Mouse (Mus musculus): Measurements from ENCODE around the gene Camk1d. TPM values are rescaled to one million over a fixed set of nuclear protein-coding genes. Genes with fewer than 3 reads are reported as not detected.

Camk1d gene
- polyA plus RNA-seq, 1 experiment from 2014 or later = 0.59 TPM

GRCm38 (mm10) chr2:5732047-5732446, 17.7 kb upstream of the Camk1d start:
- no peaks in the 10 kb centered on the region for H3K9me3 ChIP-seq
- no peak overlapping the region for H3K27ac ChIP-seq (replicated peaks)
- H3K4me1 ChIP-seq = peaks cover 8% of the 10 kb centered on the region
- no peak for DNase-seq (ENCODE audit: low spot score)
- WGBS = 92% methylated on average over 5 of the region's 5 CpGs
- H3K4me3 ChIP-seq = no peak overlapping the region
- H3K36me3 ChIP-seq (replicated peaks) = no peaks in the 10 kb centered on the region
- no peaks in the 10 kb centered on the region; the same call in 1 of the 2 replicates for H3K27me3 ChIP-seq (replicated peaks; ENCODE audit: low read depth, poor library complexity, severe bottlenecking)

GRCm38 (mm10) chr2:5730364-5730792, 16.1 kb upstream of the Camk1d start:
- Histone ChIP-seq H3K9me3 (no peaks in the 10 kb centered on the region), H3K4me3 (no peak overlapping the region), H3K4me1 (peaks cover 11% of the 10 kb centered on the region), H3K27ac (replicated peaks) (no peak overlapping the region), H3K27me3 (replicated peaks; ENCODE audit: low read depth, poor library complexity, severe bottlenecking) (no peaks in the 10 kb centered on the region; the same call in 1 of the 2 replicates), H3K36me3 (replicated peaks) (no peaks in the 10 kb centered on the region)
- 66% methylated on average over 15 of the region's 15 CpGs for WGBS
- peak; percentile 15 for DNase-seq (ENCODE audit: low spot score)

- H3K27ac ChIP-seq (replicated peaks) = no peak overlapping the region
- 69% methylated on average over 7 of the region's 7 CpGs for WGBS
- no peak overlapping the region for H3K4me3 ChIP-seq
- no peaks in the 10 kb centered on the region for H3K36me3 ChIP-seq (replicated peaks)
- H3K27me3 ChIP-seq (replicated peaks; ENCODE audit: low read depth, poor library complexity, severe bottlenecking) = no peaks in the 10 kb centered on the region; the same call in 1 of the 2 replicates
- peaks cover 15% of the 10 kb centered on the region for H3K4me1 ChIP-seq
- DNase-seq (ENCODE audit: low spot score) = no peak
- H3K9me3 ChIP-seq = no peaks in the 10 kb centered on the region
Measured at GRCm38 (mm10) chr2:5729931-5730330, 15.6 kb upstream of the Camk1d start.

GRCm38 (mm10) chr2:5725028-5725701, 10.8 kb upstream of the Camk1d start:
- no peaks in the 10 kb centered on the region; the same call in 1 of the 2 replicates for H3K27me3 ChIP-seq (replicated peaks; ENCODE audit: low read depth, poor library complexity, severe bottlenecking)
- WGBS = 11% methylated on average over 8 of the region's 8 CpGs
- H3K4me1 ChIP-seq = peaks cover 10% of the 10 kb centered on the region
- DNase-seq (ENCODE audit: low spot score) = peak; percentile 14
- no peaks in the 10 kb centered on the region for H3K36me3 ChIP-seq (replicated peaks)
- no peak overlapping the region for H3K27ac ChIP-seq (replicated peaks)
- H3K9me3 ChIP-seq = no peaks in the 10 kb centered on the region
- no peak overlapping the region for H3K4me3 ChIP-seq

- no peak for DNase-seq (ENCODE audit: low spot score)
- no peaks in the 10 kb centered on the region for H3K36me3 ChIP-seq (replicated peaks)
- WGBS = 89% methylated on average over 6 of the region's 6 CpGs
- H3K9me3 ChIP-seq = peaks cover 5% of the 10 kb centered on the region; the same call in 1 of the 2 replicates
- H3K4me1 ChIP-seq = peaks cover 26% of the 10 kb centered on the region
- no peak overlapping the region for H3K4me3 ChIP-seq
- peaks cover 39% of the 10 kb centered on the region for H3K27me3 ChIP-seq (replicated peaks; ENCODE audit: low read depth, poor library complexity, severe bottlenecking)
- H3K27ac ChIP-seq (replicated peaks) = no peak overlapping the region
Measured at GRCm38 (mm10) chr2:5717675-5718074, 3.4 kb upstream of the Camk1d start.

GRCm38 (mm10) chr2:5715544-5715943, 1.2 kb upstream of the Camk1d start:
- H3K27me3 ChIP-seq (replicated peaks; ENCODE audit: low read depth, poor library complexity, severe bottlenecking) = peaks cover 60% of the 10 kb centered on the region

GRCm38 (mm10) chr2:5715054-5715410, 717 bp upstream of the Camk1d start:
- no peaks in the 10 kb centered on the region for H3K36me3 ChIP-seq (replicated peaks)
- under 1% methylated on average over 19 of the region's 19 CpGs for WGBS
- peak overlapping the region; percentile 81 for H3K4me3 ChIP-seq
- peaks cover 5% of the 10 kb centered on the region; the same call in 1 of the 2 replicates for H3K9me3 ChIP-seq
- no peak for DNase-seq (ENCODE audit: low spot score)
- peak overlapping the region; percentile 72; the same call in 1 of the 2 replicates for H3K27ac ChIP-seq (replicated peaks)
- peaks cover 64% of the 10 kb centered on the region for H3K27me3 ChIP-seq (replicated peaks; ENCODE audit: low read depth, poor library complexity, severe bottlenecking)
- H3K4me1 ChIP-seq = peaks cover 26% of the 10 kb centered on the region

More at GRCm38 (mm10) chr2:5715544-5715943, 1.2 kb upstream of the Camk1d start:
- peak overlapping the region; percentile 81 for H3K4me3 ChIP-seq
- no peak overlapping the region for H3K27ac ChIP-seq (replicated peaks)
- DNase-seq (ENCODE audit: low spot score) = no peak
- WGBS = 16% methylated on average over 2 of the region's 2 CpGs
- no peaks in the 10 kb centered on the region for H3K36me3 ChIP-seq (replicated peaks)
- peaks cover 5% of the 10 kb centered on the region; the same call in 1 of the 2 replicates for H3K9me3 ChIP-seq
- peaks cover 26% of the 10 kb centered on the region for H3K4me1 ChIP-seq

- under 1% methylated on average over 49 of the region's 49 CpGs for WGBS
- H3K27ac ChIP-seq (replicated peaks) = peak overlapping the region; percentile 72
Measured at GRCm38 (mm10) chr2:5713325-5714210, 747 bp downstream of the Camk1d start.

GRCm38 (mm10) chr2:5712255-5712654, 2.1 kb downstream of the Camk1d start:
- Histone ChIP-seq H3K36me3 (replicated peaks) (no peaks in the 10 kb centered on the region), H3K4me3 (no peak overlapping the region), H3K27ac (replicated peaks) (no peak overlapping the region), H3K4me1 (peaks cover 26% of the 10 kb centered on the region), H3K27me3 (replicated peaks; ENCODE audit: low read depth, poor library complexity, severe bottlenecking) (peaks cover 64% of the 10 kb centered on the region), H3K9me3 (no peaks in the 10 kb centered on the region; the same call in 1 of the 2 replicates)
- DNase-seq (ENCODE audit: low spot score) = no peak
- 42% methylated on average over 7 of the region's 7 CpGs for WGBS

More at GRCm38 (mm10) chr2:5713325-5714210, 747 bp downstream of the Camk1d start:
- Histone ChIP-seq H3K27me3 (replicated peaks; ENCODE audit: low read depth, poor library complexity, severe bottlenecking) (peaks cover 64% of the 10 kb centered on the region), H3K9me3 (peaks cover 5% of the 10 kb centered on the region; the same call in 1 of the 2 replicates), H3K4me3 (peak overlapping the region; percentile 81), H3K36me3 (replicated peaks) (no peaks in the 10 kb centered on the region), H3K4me1 (peaks cover 26% of the 10 kb centered on the region)
- peak; percentile 41 for DNase-seq (ENCODE audit: low spot score)

- 87% methylated on average over 4 of the region's 4 CpGs for WGBS
- no peaks in the 10 kb centered on the region for H3K9me3 ChIP-seq
- peaks cover 47% of the 10 kb centered on the region for H3K27me3 ChIP-seq (replicated peaks; ENCODE audit: low read depth, poor library complexity, severe bottlenecking)
- H3K36me3 ChIP-seq (replicated peaks) = no peaks in the 10 kb centered on the region
- no peak for DNase-seq (ENCODE audit: low spot score)
- peaks cover 19% of the 10 kb centered on the region for H3K4me1 ChIP-seq
- no peak overlapping the region for H3K27ac ChIP-seq (replicated peaks)
- H3K4me3 ChIP-seq = no peak overlapping the region
Measured at GRCm38 (mm10) chr2:5709911-5710310, 4.4 kb downstream of the Camk1d start.

- Histone ChIP-seq H3K4me1 (peaks cover under 1% of the 10 kb centered on the region), H3K4me3 (no peak overlapping the region), H3K27me3 (replicated peaks; ENCODE audit: low read depth, poor library complexity, severe bottlenecking) (peaks cover 29% of the 10 kb centered on the region), H3K9me3 (no peaks in the 10 kb centered on the region), H3K36me3 (replicated peaks) (no peaks in the 10 kb centered on the region), H3K27ac (replicated peaks) (no peak overlapping the region)
- DNase-seq (ENCODE audit: low spot score) = no peak
- 68% methylated on average over 10 of the region's 10 CpGs for WGBS
Measured at GRCm38 (mm10) chr2:5707871-5708733, 6.2 kb downstream of the Camk1d start.

GRCm38 (mm10) chr2:5706618-5707017, 7.7 kb downstream of the Camk1d start:
- H3K27ac ChIP-seq (replicated peaks) = no peak overlapping the region
- no peaks in the 10 kb centered on the region for H3K9me3 ChIP-seq
- no peak for DNase-seq (ENCODE audit: low spot score)
- H3K4me3 ChIP-seq = no peak overlapping the region
- H3K27me3 ChIP-seq (replicated peaks; ENCODE audit: low read depth, poor library complexity, severe bottlenecking) = peaks cover 14% of the 10 kb centered on the region
- H3K4me1 ChIP-seq = no peaks in the 10 kb centered on the region
- H3K36me3 ChIP-seq (replicated peaks) = no peaks in the 10 kb centered on the region
- WGBS = 83% methylated on average over 4 of the region's 4 CpGs
